Mouse (Mus musculus): ENCODE data around the gene Sptssb. TPM values are rescaled to one million over a fixed set of nuclear protein-coding genes. Genes with fewer than 3 reads are reported as not detected.

The Sptssb gene
- polyA plus RNA-seq, 1 experiment = 1,180 TPM

Other genes with a start within 250 kb of the Sptssb start
- 29.4 and 35.5 TPM in 2 replicates for gene Nmd3, start 138.0 kb downstream of the Sptssb start, polyA plus RNA-seq (2012; rRNA removed)
- not detected in 2 replicates for gene Otol1, start 147.7 kb upstream of the Sptssb start, polyA plus RNA-seq (2012; rRNA removed)